Mouse (Mus musculus): ENCODE results near the gene Fam71e1. TPM values are rescaled to one million over a fixed set of nuclear protein-coding genes. Genes with fewer than 3 reads are reported as not detected.

Fam71e1 gene
- polyA plus RNA-seq, 2 experiments, result 1.5 to 1.6 TPM

DNA sequence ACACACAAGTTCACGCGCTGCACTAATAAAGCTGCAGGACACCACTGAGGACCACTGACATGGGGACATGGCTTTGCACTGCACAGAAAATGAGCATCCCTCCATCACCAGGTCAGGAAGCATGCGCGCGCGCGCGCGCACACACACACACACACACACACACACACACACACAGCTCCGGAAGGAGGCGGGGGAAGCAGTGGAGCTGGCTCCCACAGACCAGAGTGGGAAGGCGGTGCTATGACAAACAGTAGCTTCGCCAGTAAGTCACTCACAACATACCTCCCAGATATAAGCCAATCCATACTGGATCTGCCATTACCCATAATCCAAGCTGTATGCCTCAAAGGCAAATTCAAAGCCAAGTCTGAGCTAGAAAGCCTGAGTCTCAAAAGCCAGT is 50.7 kb downstream of the Fam71e1 start:
- no peaks in the 10 kb centered on the region for H3K9me3 ChIP-seq (ENCODE audit: control insufficient read depth, low read length)
- H3K36me3 ChIP-seq (replicated peaks; ENCODE audit: control insufficient read depth, insufficient read depth, low read depth), result peaks cover 32% of the 10 kb centered on the region
- WGBS (ENCODE audit: insufficient replicate concordance), result 92% methylated on average over 13 of the region's 13 CpGs
- peak overlapping the region; percentile 85; the same call in 1 of the 2 replicates for H3K27ac ChIP-seq
- H3K9ac ChIP-seq (replicated peaks), result peak overlapping the region; percentile 88
- peak overlapping the region; percentile 77 to 88 for H3K4me3 ChIP-seq (ENCODE audit: insufficient read depth in 1 of 2, low read depth in 2 of 2, low read length in 2 of 2)
- DNase-seq (ENCODE audit: low read depth in 3 of 3, low spot score in 3 of 3) (no peak), ATAC-seq (ENCODE audit: insufficient read depth) (no peak)
- no peaks in the 10 kb centered on the region for H3K27me3 ChIP-seq (ENCODE audit: control insufficient read depth, insufficient read depth, low read length)
- H3K4me2 ChIP-seq (ENCODE audit: low read depth), result peak overlapping the region; percentile 99
- no peak for TF ChIP-seq EP300 (IDR thresholded peaks at IDR 0.05; ENCODE audit: low read depth)
- no peak for TF ChIP-seq CTCF (IDR thresholded peaks at IDR 0.05; ENCODE audit: low read depth)
- peaks cover 7 to 10% of the 10 kb centered on the region in 2 experiments for H3K4me1 ChIP-seq (replicated peaks; ENCODE audit: control insufficient read depth in 2 of 2, insufficient read depth in 2 of 2, low read length in 1 of 2)

DNA sequence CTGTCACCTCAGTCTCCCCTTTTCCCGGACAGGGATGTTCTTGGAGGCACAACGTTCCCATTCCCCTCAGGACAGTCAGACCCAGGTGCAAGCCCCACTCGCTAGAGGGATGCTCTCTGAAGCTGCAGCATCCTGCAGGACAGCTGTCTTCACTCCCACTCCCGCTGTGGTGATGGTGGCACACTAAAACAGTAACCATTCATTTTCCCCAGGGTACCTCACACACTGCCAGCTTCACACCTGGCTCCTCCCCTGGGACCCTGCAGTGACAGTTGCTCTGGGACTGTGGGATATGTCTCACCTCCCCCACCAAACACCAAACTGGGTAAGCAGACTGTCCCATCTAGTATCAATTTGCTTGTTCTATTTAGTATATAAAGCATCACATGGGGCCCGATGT is 51.3 kb downstream of the Fam71e1 start:
- no peaks in the 10 kb centered on the region for H3K27me3 ChIP-seq (ENCODE audit: control insufficient read depth, insufficient read depth, low read length)
- no peak for TF ChIP-seq CTCF (IDR thresholded peaks at IDR 0.05; ENCODE audit: low read depth)
- no peak for TF ChIP-seq EP300 (IDR thresholded peaks at IDR 0.05; ENCODE audit: low read depth)
- peak overlapping the region; percentile 99 for H3K4me2 ChIP-seq (ENCODE audit: low read depth)
- peaks cover 8 to 13% of the 10 kb centered on the region in 2 experiments for H3K4me1 ChIP-seq (replicated peaks; ENCODE audit: control insufficient read depth in 2 of 2, insufficient read depth in 2 of 2, low read length in 1 of 2)
- H3K4me3 ChIP-seq (ENCODE audit: insufficient read depth in 1 of 2, low read depth in 2 of 2, low read length in 2 of 2), result peak overlapping the region; percentile 77 to 88
- H3K9me3 ChIP-seq (ENCODE audit: control insufficient read depth, low read length), result no peaks in the 10 kb centered on the region
- DNase-seq (ENCODE audit: low read depth in 3 of 3, low spot score in 3 of 3), result no peak
- WGBS (ENCODE audit: insufficient replicate concordance), result 24% methylated on average over 5 of the region's 5 CpGs
- peak overlapping the region; percentile 85 for H3K27ac ChIP-seq
- peak overlapping the region; percentile 88 for H3K9ac ChIP-seq (replicated peaks)
- H3K36me3 ChIP-seq (replicated peaks; ENCODE audit: control insufficient read depth, insufficient read depth, low read depth), result peaks cover 26% of the 10 kb centered on the region
- ATAC-seq (ENCODE audit: insufficient read depth), result no peak

DNA sequence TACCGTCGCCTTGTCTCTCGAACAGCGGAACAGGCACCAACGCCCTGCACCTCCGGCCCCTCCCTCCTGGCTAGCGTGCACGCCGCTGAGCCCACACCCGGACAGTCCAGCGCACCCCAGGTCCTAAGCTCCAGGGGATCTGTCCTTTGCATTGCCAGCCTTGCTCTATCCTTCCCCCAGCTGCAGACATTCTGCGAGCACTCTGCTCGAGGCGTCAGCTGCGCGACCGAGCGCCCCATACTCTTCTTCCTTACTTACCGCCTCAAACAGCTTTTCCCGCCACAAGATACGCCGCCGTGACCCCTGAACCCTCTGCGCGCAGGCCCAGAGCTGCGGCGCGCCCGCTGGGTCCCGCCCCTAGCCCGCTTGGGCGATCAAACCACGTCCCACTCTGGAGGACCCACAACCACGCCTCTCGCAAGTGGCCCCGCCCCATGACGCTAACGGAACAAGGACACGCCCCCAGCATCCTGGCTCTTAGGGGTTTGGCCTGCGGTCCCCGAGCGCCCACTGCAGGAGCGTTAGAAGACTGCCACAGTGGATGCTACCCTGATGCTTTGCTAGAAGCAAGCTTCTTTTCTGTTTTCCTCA is 52.2 kb downstream of the Fam71e1 start, which contains the start of gene Pold1:
Pold1 (minus strand) TSS at position 353 of the 591 bp plus-strand sequence.
- TF ChIP-seq CTCF (IDR thresholded peaks at IDR 0.05; ENCODE audit: low read depth) (peak; percentile 99), EP300 (IDR thresholded peaks at IDR 0.05; ENCODE audit: low read depth) (0 out of 2 replicates have a peak, but pooled peaks have one; percentile 27)
- Histone ChIP-seq H3K27me3 (ENCODE audit: control insufficient read depth, insufficient read depth, low read length) (no peaks in the 10 kb centered on the region), H3K4me1 (replicated peaks; ENCODE audit: control insufficient read depth in 2 of 2, insufficient read depth in 2 of 2, low read length in 1 of 2) (peaks cover 14 to 18% of the 10 kb centered on the region in 2 experiments), H3K9me3 (ENCODE audit: control insufficient read depth, low read length) (no peaks in the 10 kb centered on the region), H3K27ac (peak within 1 kb of the TSS; percentile 85), H3K9ac (replicated peaks) (peak within 1 kb of the TSS; percentile 88), H3K36me3 (replicated peaks; ENCODE audit: control insufficient read depth, insufficient read depth, low read depth) (peaks cover 22% of the 10 kb centered on the region), H3K4me2 (ENCODE audit: low read depth) (peak within 1 kb of the TSS; percentile 99), H3K4me3 (ENCODE audit: insufficient read depth in 1 of 2, low read depth in 2 of 2, low read length in 2 of 2) (peak within 1 kb of the TSS; percentile 77 to 88)
- ATAC-seq (ENCODE audit: insufficient read depth) (peak; percentile 94), DNase-seq (ENCODE audit: low read depth in 3 of 3, low spot score in 3 of 3) (peak; percentile 99 to 100 (median 99))
- under 1% methylated on average over 43 of the region's 43 CpGs for WGBS (ENCODE audit: insufficient replicate concordance)

DNA sequence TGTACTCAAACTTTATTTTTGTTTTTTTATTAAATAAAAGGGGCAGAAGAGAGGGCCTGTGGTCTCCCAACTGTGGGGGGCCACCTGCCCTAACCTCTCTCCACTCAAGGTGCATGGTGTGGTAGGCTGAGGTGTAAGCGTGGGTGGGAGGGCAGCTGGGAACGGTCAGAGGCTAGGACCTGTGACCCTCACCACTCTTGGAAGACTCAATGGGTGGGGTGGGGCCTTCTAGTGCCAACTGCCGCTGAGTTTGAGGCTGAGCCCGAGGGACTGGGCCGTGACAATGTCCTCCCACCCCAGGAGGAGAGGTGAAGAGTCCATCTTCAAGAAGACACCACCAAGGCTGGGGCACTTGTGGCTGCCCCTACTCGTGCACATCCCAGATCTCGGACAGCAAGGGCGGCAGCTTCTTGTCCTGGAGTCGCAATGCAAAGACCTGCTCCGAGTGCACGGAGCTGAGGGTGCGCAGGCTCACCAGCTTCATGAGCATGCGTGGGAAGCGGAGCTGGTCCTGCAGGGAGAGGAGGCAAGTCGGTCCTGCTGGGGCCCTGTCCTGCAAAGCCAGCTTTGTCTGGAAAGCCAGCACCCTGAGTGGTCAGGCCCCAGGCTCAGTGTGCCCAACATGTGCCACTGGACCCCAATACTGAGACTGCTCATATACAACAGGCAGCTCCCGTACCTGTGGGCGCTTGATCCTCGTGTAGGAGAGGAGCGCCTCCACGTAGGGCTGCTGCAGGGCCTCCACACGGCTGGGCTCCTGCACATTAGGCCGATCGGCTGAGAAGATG is 53.4 kb downstream of the Fam71e1 start:
- ATAC-seq (ENCODE audit: insufficient read depth) (no peak), DNase-seq (ENCODE audit: low read depth in 3 of 3, low spot score in 3 of 3) (no peak)
- Histone ChIP-seq H3K4me1 (replicated peaks; ENCODE audit: control insufficient read depth in 2 of 2, insufficient read depth in 2 of 2, low read length in 1 of 2) (peaks cover 14 to 21% of the 10 kb centered on the region in 2 experiments), H3K9me3 (ENCODE audit: control insufficient read depth, low read length) (no peaks in the 10 kb centered on the region), H3K27me3 (ENCODE audit: control insufficient read depth, insufficient read depth, low read length) (no peaks in the 10 kb centered on the region), H3K4me3 (ENCODE audit: insufficient read depth in 1 of 2, low read depth in 2 of 2, low read length in 2 of 2) (no peak overlapping the region), H3K9ac (replicated peaks) (no peak overlapping the region), H3K36me3 (replicated peaks; ENCODE audit: control insufficient read depth, insufficient read depth, low read depth) (peaks cover 22% of the 10 kb centered on the region), H3K27ac (no peak overlapping the region), H3K4me2 (ENCODE audit: low read depth) (no peak overlapping the region)
- TF ChIP-seq CTCF (IDR thresholded peaks at IDR 0.05; ENCODE audit: low read depth) (no peak), EP300 (IDR thresholded peaks at IDR 0.05; ENCODE audit: low read depth) (no peak)
- WGBS (ENCODE audit: insufficient replicate concordance), result 88% methylated on average over 23 of the region's 23 CpGs

DNA sequence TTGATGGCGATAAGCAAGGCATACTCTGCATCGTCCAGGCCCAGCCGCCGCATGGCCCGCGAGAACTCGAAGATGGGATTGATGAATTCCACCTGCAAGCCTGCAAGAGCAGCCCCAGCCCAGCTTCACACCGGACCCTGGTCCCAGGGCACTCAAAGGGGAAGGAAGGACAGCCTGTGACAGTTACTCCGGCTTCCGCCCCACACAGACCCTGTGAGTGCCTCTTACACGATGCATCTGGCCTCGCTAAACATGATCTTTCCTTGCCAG is 54.0 kb downstream of the Fam71e1 start:
- H3K27ac ChIP-seq, result no peak overlapping the region
- 84% methylated on average over 12 of the region's 12 CpGs for WGBS (ENCODE audit: insufficient replicate concordance)
- no peaks in the 10 kb centered on the region for H3K27me3 ChIP-seq (ENCODE audit: control insufficient read depth, insufficient read depth, low read length)
- ATAC-seq (ENCODE audit: insufficient read depth) (no peak), DNase-seq (ENCODE audit: low read depth in 3 of 3, low spot score in 3 of 3) (no peak)
- TF ChIP-seq CTCF (IDR thresholded peaks at IDR 0.05; ENCODE audit: low read depth) (no peak), EP300 (IDR thresholded peaks at IDR 0.05; ENCODE audit: low read depth) (no peak)
- H3K9me3 ChIP-seq (ENCODE audit: control insufficient read depth, low read length), result no peaks in the 10 kb centered on the region
- H3K36me3 ChIP-seq (replicated peaks; ENCODE audit: control insufficient read depth, insufficient read depth, low read depth), result peaks cover 22% of the 10 kb centered on the region
- peaks cover 14 to 21% of the 10 kb centered on the region in 2 experiments for H3K4me1 ChIP-seq (replicated peaks; ENCODE audit: control insufficient read depth in 2 of 2, insufficient read depth in 2 of 2, low read length in 1 of 2)
- H3K4me3 ChIP-seq (ENCODE audit: insufficient read depth in 1 of 2, low read depth in 2 of 2, low read length in 2 of 2), result no peak overlapping the region
- H3K9ac ChIP-seq (replicated peaks), result no peak overlapping the region
- H3K4me2 ChIP-seq (ENCODE audit: low read depth), result no peak overlapping the region

Small RNA genes lying within 50 kb of the gene (microRNA-seq; reads per million reads assigned to microRNA genes)
- gene Mir7052 (1.7 reads per million), gene Mir7053 (1.3 reads per million)

Other genes with a start within 250 kb of the Fam71e1 start
- 0.97 and 1.3 TPM in 2 replicates for gene 1700028J19Rik, start 249.9 kb upstream of the Fam71e1 start, polyA plus RNA-seq (2012; rRNA removed)
- gene 1700028J19Rik, start 249.9 kb upstream of the Fam71e1 start, polyA plus RNA-seq (2014; fragmentation: Nextera tagmentation; extraction: Ambion mirVana), result 1.3 and 1.5 TPM in 2 replicates
- gene 2410002F23Rik, start 249.9 kb upstream of the Fam71e1 start, polyA plus RNA-seq (2012; rRNA removed), result 43.8 and 47.9 TPM in 2 replicates
- gene 2410002F23Rik, start 249.9 kb upstream of the Fam71e1 start, polyA plus RNA-seq (2014; fragmentation: Nextera tagmentation; extraction: Ambion mirVana), result 20.0 and 21.8 TPM in 2 replicates
- gene Acp4, start 239.2 kb upstream of the Fam71e1 start, polyA plus RNA-seq (2012; rRNA removed), result not detected in 2 replicates
- gene Acp4, start 239.2 kb upstream of the Fam71e1 start, polyA plus RNA-seq (2014; fragmentation: Nextera tagmentation; extraction: Ambion mirVana), result not detected in 2 replicates
- gene Gm15517, start 235.1 kb upstream of the Fam71e1 start, polyA plus RNA-seq (2012; rRNA removed), result not detected in 2 replicates
- gene Gm15517, start 235.1 kb upstream of the Fam71e1 start, polyA plus RNA-seq (2014; fragmentation: Nextera tagmentation; extraction: Ambion mirVana), result not detected in 2 replicates
- gene Clec11a, start 189.7 kb upstream of the Fam71e1 start, polyA plus RNA-seq (2012; rRNA removed), result 0.34 and 0.38 TPM in 2 replicates
- gene Clec11a, start 189.7 kb upstream of the Fam71e1 start, polyA plus RNA-seq (2014; fragmentation: Nextera tagmentation; extraction: Ambion mirVana), result 0.33 and 0.51 TPM in 2 replicates
- gene Shank1, start 186.3 kb upstream of the Fam71e1 start, polyA plus RNA-seq (2012; rRNA removed), result 0.04 and 0.06 TPM in 2 replicates
- gene Shank1, start 186.3 kb upstream of the Fam71e1 start, polyA plus RNA-seq (2014; fragmentation: Nextera tagmentation; extraction: Ambion mirVana), result 0.05 TPM in 1 of 2 replicates, not detected in the other
- gene Syt3, start 112.5 kb upstream of the Fam71e1 start, polyA plus RNA-seq (2012; rRNA removed), result 0.02 and 0.06 TPM in 2 replicates
- gene Syt3, start 112.5 kb upstream of the Fam71e1 start, polyA plus RNA-seq (2014; fragmentation: Nextera tagmentation; extraction: Ambion mirVana), result 0.14 TPM in 1 of 2 replicates, not detected in the other
- 0.06 and 0.12 TPM in 2 replicates for gene 1700008O03Rik, start 110.8 kb upstream of the Fam71e1 start, polyA plus RNA-seq (2012; rRNA removed)
- gene 1700008O03Rik, start 110.8 kb upstream of the Fam71e1 start, polyA plus RNA-seq (2014; fragmentation: Nextera tagmentation; extraction: Ambion mirVana), result not detected in 2 replicates
- gene Lrrc4b, start 67.6 kb upstream of the Fam71e1 start, polyA plus RNA-seq (2012; rRNA removed), result 0.02 and 0.30 TPM in 2 replicates
- not detected in 2 replicates for gene Lrrc4b, start 67.6 kb upstream of the Fam71e1 start, polyA plus RNA-seq (2014; fragmentation: Nextera tagmentation; extraction: Ambion mirVana)
- gene Aspdh, start 31.2 kb upstream of the Fam71e1 start, polyA plus RNA-seq (2012; rRNA removed), result 10.2 and 14.7 TPM in 2 replicates
- gene Aspdh, start 31.2 kb upstream of the Fam71e1 start, polyA plus RNA-seq (2014; fragmentation: Nextera tagmentation; extraction: Ambion mirVana), result 10.9 and 11.0 TPM in 2 replicates
- 212 TPM in 2 replicates for gene Josd2, start 28.6 kb upstream of the Fam71e1 start, polyA plus RNA-seq (2012; rRNA removed)
- gene Josd2, start 28.6 kb upstream of the Fam71e1 start, polyA plus RNA-seq (2014; fragmentation: Nextera tagmentation; extraction: Ambion mirVana), result 155 and 164 TPM in 2 replicates
- gene Emc10, start 52 bp upstream of the Fam71e1 start, polyA plus RNA-seq (2012; rRNA removed), result 46.7 and 49.5 TPM in 2 replicates
- 41.7 and 49.3 TPM in 2 replicates for gene Emc10, start 52 bp upstream of the Fam71e1 start, polyA plus RNA-seq (2014; fragmentation: Nextera tagmentation; extraction: Ambion mirVana)
- gene Mybpc2, start 28.1 kb downstream of the Fam71e1 start, polyA plus RNA-seq (2012; rRNA removed), result not detected in 2 replicates
- gene Mybpc2, start 28.1 kb downstream of the Fam71e1 start, polyA plus RNA-seq (2014; fragmentation: Nextera tagmentation; extraction: Ambion mirVana), result not detected in 2 replicates
- 0.15 and 0.16 TPM in 2 replicates for gene Spib, start 35.5 kb downstream of the Fam71e1 start, polyA plus RNA-seq (2012; rRNA removed)
- 0.11 TPM in 2 replicates for gene Spib, start 35.5 kb downstream of the Fam71e1 start, polyA plus RNA-seq (2014; fragmentation: Nextera tagmentation; extraction: Ambion mirVana)
- 42.1 and 46.7 TPM in 2 replicates for gene Pold1, start 52.3 kb downstream of the Fam71e1 start, polyA plus RNA-seq (2012; rRNA removed)
- 37.5 and 40.2 TPM in 2 replicates for gene Pold1, start 52.3 kb downstream of the Fam71e1 start, polyA plus RNA-seq (2014; fragmentation: Nextera tagmentation; extraction: Ambion mirVana)
- 30.8 and 35.7 TPM in 2 replicates for gene Nr1h2, start 57.4 kb downstream of the Fam71e1 start, polyA plus RNA-seq (2012; rRNA removed)
- gene Nr1h2, start 57.4 kb downstream of the Fam71e1 start, polyA plus RNA-seq (2014; fragmentation: Nextera tagmentation; extraction: Ambion mirVana), result 38.1 and 41.4 TPM in 2 replicates
- gene Napsa, start 75.8 kb downstream of the Fam71e1 start, polyA plus RNA-seq (2012; rRNA removed), result 4.3 and 5.8 TPM in 2 replicates
- gene Napsa, start 75.8 kb downstream of the Fam71e1 start, polyA plus RNA-seq (2014; fragmentation: Nextera tagmentation; extraction: Ambion mirVana), result 6.7 and 8.6 TPM in 2 replicates
- gene Kcnc3, start 94.1 kb downstream of the Fam71e1 start, polyA plus RNA-seq (2012; rRNA removed), result 0.16 and 0.24 TPM in 2 replicates
- not detected in 2 replicates for gene Kcnc3, start 94.1 kb downstream of the Fam71e1 start, polyA plus RNA-seq (2014; fragmentation: Nextera tagmentation; extraction: Ambion mirVana)
- 0.15 and 0.75 TPM in 2 replicates for gene Myh14, start 174.3 kb downstream of the Fam71e1 start, polyA plus RNA-seq (2012; rRNA removed)
- gene Myh14, start 174.3 kb downstream of the Fam71e1 start, polyA plus RNA-seq (2014; fragmentation: Nextera tagmentation; extraction: Ambion mirVana), result 0.09 and 0.23 TPM in 2 replicates
- gene Izumo2, start 212.2 kb downstream of the Fam71e1 start, polyA plus RNA-seq (2012; rRNA removed), result not detected in 2 replicates
- not detected in 2 replicates for gene Izumo2, start 212.2 kb downstream of the Fam71e1 start, polyA plus RNA-seq (2014; fragmentation: Nextera tagmentation; extraction: Ambion mirVana)